Mouse (Mus musculus) MEL (cell line): ENCODE data around the gene Ms4a4c. TPM values are rescaled to one million over a fixed set of nuclear protein-coding genes. Genes with fewer than 3 reads are reported as not detected.

Experiments used
- DNase-seq: peaks from one replicate; pipeline ENCODE4 v3.0.0; 2011; ENCODE audit warnings: low read depth, low spot score
- H3K27ac ChIP-seq: 2 replicates; pipeline ENCODE4 v1.5.1; 2012; ENCODE audit warnings: low read depth, mild to moderate bottlenecking, control low read depth, low read length, moderate library complexity; ENCODE audit not compliant: control insufficient read depth
- H3K27me3 ChIP-seq, 2 experiments: fragments of 150-350 bp in 1 of 2; sonication (generic) in 1 of 2; 2 replicates each; pipeline ENCODE4 v1.6.1; 2012; ENCODE audit warnings: low read length in 2 of 2, mild to moderate bottlenecking in 2 of 2, improper control_type of control experiment in 1 of 2, moderate library complexity in 1 of 2; ENCODE audit not compliant: insufficient read depth in 2 of 2, control insufficient read depth in 1 of 2
- H3K36me3 ChIP-seq, 2 experiments: 2 replicates each; pipeline ENCODE4 v1.6.1; 2012 to 2014; ENCODE audit warnings: low read length in 2 of 2, improper control_type of control experiment in 1 of 2, inconsistent platforms in 1 of 2, mild to moderate bottlenecking in 1 of 2; ENCODE audit not compliant: insufficient read depth in 2 of 2, control insufficient read depth in 1 of 2
- H3K4me1 ChIP-seq, 2 experiments: fragments of 150-350 bp in 1 of 2; sonication (generic) in 1 of 2; 2 replicates each; pipeline ENCODE4 v1.6.1; 2012; ENCODE audit warnings: low read length in 2 of 2, improper control_type of control experiment in 1 of 2, mild to moderate bottlenecking in 1 of 2; ENCODE audit not compliant: insufficient read depth in 2 of 2, control insufficient read depth in 1 of 2
- H3K4me3 ChIP-seq, 2 experiments: fragments of 150-350 bp in 1 of 2; sonication (generic) in 1 of 2; 2 replicates each; pipeline ENCODE4 v1.5.1; 2012; ENCODE audit warnings: low read depth in 2 of 2, low read length in 2 of 2, mild to moderate bottlenecking in 2 of 2, moderate library complexity in 2 of 2, control low read depth in 1 of 2, improper control_type of control experiment in 1 of 2; ENCODE audit not compliant: control insufficient read depth in 1 of 2, insufficient read depth in 1 of 2
- H3K79me2 ChIP-seq: 2 replicates; pipeline ENCODE4 v1.6.1; 2012; ENCODE audit warnings: mild to moderate bottlenecking, low read length, moderate library complexity; ENCODE audit not compliant: control insufficient read depth, poor library complexity, insufficient read depth
- H3K9ac ChIP-seq: 2 replicates; pipeline ENCODE4 v1.6.1; 2012; ENCODE audit warnings: low read depth, mild to moderate bottlenecking, control low read depth, low read length, moderate library complexity; ENCODE audit not compliant: control insufficient read depth, poor library complexity, severe bottlenecking
- H3K9me3 ChIP-seq: fragments of 150-350 bp; sonication (generic); replicated peaks from 2 replicates; pipeline ENCODE4 v1.6.1; 2012; ENCODE audit warnings: mild to moderate bottlenecking, low read length, improper control_type of control experiment, moderate library complexity; ENCODE audit not compliant: insufficient read depth
- CHD2 ChIP-seq: IDR thresholded peaks from 2 replicates; pipeline ENCODE4 v1.6.1; 2011; ENCODE audit warnings: low read length, improper control_type of control experiment
- CTCF ChIP-seq, 3 experiments: IDR thresholded peaks in 2 of 3; conservative IDR thresholded peaks in 1 of 3; 2 replicates each; pipeline ENCODE4 v1.5.1; 2011 to 2012; ENCODE audit warnings: low read length in 3 of 3, low read depth in 2 of 3, mild to moderate bottlenecking in 2 of 3, improper control_type of control experiment in 1 of 3, inconsistent platforms in 1 of 3, mixed read lengths in 1 of 3, moderate library complexity in 1 of 3; ENCODE audit not compliant: control insufficient read depth in 1 of 3, insufficient read depth in 1 of 3, poor library complexity in 1 of 3, severe bottlenecking in 1 of 3
- EP300 ChIP-seq, 2 experiments: IDR thresholded peaks; 2 replicates each; pipeline ENCODE4 v1.6.1; 2011; ENCODE audit warnings: improper control_type of control experiment in 2 of 2, low read length in 2 of 2, low read depth in 1 of 2, mild to moderate bottlenecking in 1 of 2
- ETS1 ChIP-seq: IDR thresholded peaks from 2 replicates; pipeline ENCODE4 v1.6.1; 2012; ENCODE audit warnings: low read depth, mild to moderate bottlenecking, inconsistent platforms, low read length, improper control_type of control experiment, moderate library complexity
- GABPA ChIP-seq: IDR thresholded peaks from 2 replicates; pipeline ENCODE4 v1.6.1; 2012; ENCODE audit warnings: low read depth, mild to moderate bottlenecking, inconsistent platforms, low read length, improper control_type of control experiment, moderate library complexity
- GATA1 ChIP-seq: IDR thresholded peaks from 2 replicates; pipeline ENCODE4 v1.6.1; 2011; ENCODE audit warnings: low read depth, low read length, improper control_type of control experiment
- HCFC1 ChIP-seq: IDR thresholded peaks from 2 replicates; pipeline ENCODE4 v1.6.1; 2012; ENCODE audit warnings: low read depth, mild to moderate bottlenecking, inconsistent platforms, low read length, improper control_type of control experiment, moderate library complexity
- KAT2A ChIP-seq: conservative IDR thresholded peaks from 2 replicates; pipeline ENCODE4 v1.6.1; 2012; ENCODE audit warnings: low read depth, low read length, improper control_type of control experiment, inconsistent platforms
- MAZ ChIP-seq: IDR thresholded peaks from 2 replicates; pipeline ENCODE4 v1.6.1; 2012; ENCODE audit warnings: low read depth, mild to moderate bottlenecking, inconsistent platforms, low read length, improper control_type of control experiment
- MEF2A ChIP-seq: IDR thresholded peaks from 2 replicates; pipeline ENCODE4 v1.6.1; 2014; ENCODE audit warnings: low read depth, mild to moderate bottlenecking, inconsistent platforms, low read length, improper control_type of control experiment; ENCODE audit not compliant: poor library complexity, insufficient replicate concordance, severe bottlenecking; ENCODE audit errors: extremely low read depth
- MYB ChIP-seq: IDR thresholded peaks from 2 replicates; pipeline ENCODE4 v1.6.1; 2011; ENCODE audit warnings: mild to moderate bottlenecking, low read depth, low read length, improper control_type of control experiment
- MYC ChIP-seq: IDR thresholded peaks from 2 replicates; pipeline ENCODE4 v1.6.1; 2011; ENCODE audit warnings: low read depth, mild to moderate bottlenecking, low read length, improper control_type of control experiment, moderate library complexity
- NELFE ChIP-seq: IDR thresholded peaks from 2 replicates; pipeline ENCODE4 v1.6.1; 2011; ENCODE audit warnings: low read depth, low read length, improper control_type of control experiment
- POLR2AphosphoS2 ChIP-seq: IDR thresholded peaks from 2 replicates; pipeline ENCODE4 v1.6.1; 2011; ENCODE audit warnings: low read length, improper control_type of control experiment
- POLR2AphosphoS5 ChIP-seq: IDR thresholded peaks from 2 replicates; pipeline ENCODE4 v1.6.1; 2012; ENCODE audit warnings: low read depth, borderline replicate concordance, mild to moderate bottlenecking, inconsistent platforms, low read length, moderate library complexity, mixed read lengths
- RAD21 ChIP-seq: IDR thresholded peaks from 2 replicates; pipeline ENCODE4 v1.6.1; 2011; ENCODE audit warnings: mild to moderate bottlenecking, low read depth, low read length, improper control_type of control experiment
- RCOR1 ChIP-seq: IDR thresholded peaks from 2 replicates; pipeline ENCODE4 v1.6.1; 2012; ENCODE audit warnings: low read depth, mild to moderate bottlenecking, inconsistent platforms, low read length, improper control_type of control experiment
- SIN3A ChIP-seq: IDR thresholded peaks from 2 replicates; pipeline ENCODE4 v1.6.1; 2012; ENCODE audit warnings: low read length, improper control_type of control experiment, inconsistent platforms
- SMC3 ChIP-seq: IDR thresholded peaks from 2 replicates; pipeline ENCODE4 v1.6.1; 2011; ENCODE audit warnings: low read depth, low read length, improper control_type of control experiment
- TAL1 ChIP-seq: IDR thresholded peaks from 2 replicates; pipeline ENCODE4 v1.6.1; 2012; ENCODE audit warnings: mild to moderate bottlenecking, inconsistent platforms, low read length, moderate library complexity, mixed read lengths
- TBP ChIP-seq: IDR thresholded peaks from 2 replicates; pipeline ENCODE4 v1.8.0; 2011; ENCODE audit warnings: low read depth, low read length, improper control_type of control experiment
- TCF12 ChIP-seq: IDR thresholded peaks from 2 replicates; pipeline ENCODE4 v1.6.1; 2014; ENCODE audit warnings: low read depth, mild to moderate bottlenecking, inconsistent platforms, low read length, improper control_type of control experiment, moderate library complexity
- UBTF ChIP-seq: IDR thresholded peaks from 2 replicates; pipeline ENCODE4 v1.6.1; 2012; ENCODE audit warnings: low read depth, mild to moderate bottlenecking, inconsistent platforms, low read length, improper control_type of control experiment, moderate library complexity, borderline replicate concordance; ENCODE audit not compliant: insufficient read depth
- USF1 ChIP-seq: IDR thresholded peaks from 2 replicates; pipeline ENCODE4 v1.6.1; 2014; ENCODE audit warnings: low read depth, mild to moderate bottlenecking, inconsistent platforms, low read length, improper control_type of control experiment, moderate library complexity
- USF2 ChIP-seq, 2 experiments: IDR thresholded peaks; 2 replicates each; pipeline ENCODE4 v1.6.1; 2011 to 2012; ENCODE audit warnings: improper control_type of control experiment in 2 of 2, low read length in 2 of 2, borderline replicate concordance in 1 of 2, inconsistent platforms in 1 of 2, low read depth in 1 of 2, mild to moderate bottlenecking in 1 of 2; ENCODE audit not compliant: insufficient read depth in 1 of 2
- ZC3H11A ChIP-seq: IDR thresholded peaks from 2 replicates; pipeline ENCODE4 v1.6.1; 2012; ENCODE audit warnings: low read depth, mild to moderate bottlenecking, inconsistent platforms, low read length, improper control_type of control experiment
- polyA plus RNA-seq, 2 experiments: library from polyadenylated mRNA; stranded (reverse) in 1 of 2; unstranded in 1 of 2; fragments of >175 nt in 1 of 2; fragments of >200 nt in 1 of 2; gene quantifications; 2 replicates each; pipeline versions ENCODE4 v1.2.1 to v1.2.4; 2012; ENCODE audit warnings: low replicate concordance in 2 of 2, low read depth in 1 of 2; ENCODE audit not compliant: insufficient read length in 2 of 2, insufficient read depth in 1 of 2, missing spikeins in 1 of 2
- total RNA-seq: library from RNA; depleted of rRNA; stranded (reverse); fragments of 300-350 nt; gene quantifications from 2 replicates; pipeline ENCODE4 v1.2.3, GENCODE M21; 2012

Ms4a4c gene
- total and polyA plus RNA-seq, 3 experiments: not detected

- TF ChIP-seq CTCF (IDR thresholded peaks at IDR 0.05 in 2 of 3, conservative IDR thresholded peaks at IDR 0.05 in 1 of 3; ENCODE audit: control insufficient read depth in 1 of 3, insufficient read depth in 1 of 3, low read depth in 2 of 3, low read length in 3 of 3, poor library complexity in 1 of 3, severe bottlenecking in 1 of 3): peak in 1 of 3 experiments; percentile 11; a peak in 1 of 6 replicates
- TF ChIP-seq RAD21: peak; percentile 18
- TF ChIP-seq TBP: no peak
- TF ChIP-seq, all 39 proteins: peak for 2
- H3K9ac ChIP-seq: no peak overlapping the region
These were observed 44.5 kb upstream of the Ms4a4c start for GRCm38 (mm10) chr19:11360106-11360505.

GRCm38 (mm10) chr19:11362002-11362401 is 42.6 kb upstream of the Ms4a4c start:
- H3K9ac ChIP-seq: no peak overlapping the region
- no peaks in the 10 kb centered on the region; a peak in 1 of 4 replicates for H3K27me3 ChIP-seq
- H3K79me2 ChIP-seq: no peaks in the 10 kb centered on the region
- TF ChIP-seq KAT2A (no peak), RCOR1 (no peak), GABPA (no peak), MAZ (no peak), POLR2AphosphoS2 (no peak), GATA1 (no peak), POLR2AphosphoS5 (no peak), MEF2A (no peak), USF2 (IDR thresholded peaks at IDR 0.05; ENCODE audit: borderline replicate concordance in 1 of 2, insufficient read depth in 1 of 2, low read depth in 1 of 2, low read length in 2 of 2) (no peak), USF1 (no peak), SMC3 (no peak)
- H3K36me3 ChIP-seq: no peaks in the 10 kb centered on the region
- H3K27ac ChIP-seq: no peak overlapping the region
- H3K4me1 ChIP-seq: no peaks in the 10 kb centered on the region
- H3K9me3 ChIP-seq: no peaks in the 10 kb centered on the region
- no peak for DNase-seq
- no peak overlapping the region for H3K4me3 ChIP-seq

More at GRCm38 (mm10) chr19:11360106-11360505, 44.5 kb upstream of the Ms4a4c start:
- DNase-seq: no peak
- no peaks in the 10 kb centered on the region; a peak in 1 of 4 replicates for H3K27me3 ChIP-seq
- no peaks in the 10 kb centered on the region for H3K36me3 ChIP-seq
- H3K4me1 ChIP-seq: no peaks in the 10 kb centered on the region
- no peak overlapping the region for H3K4me3 ChIP-seq
- no peak overlapping the region for H3K27ac ChIP-seq
- H3K9me3 ChIP-seq: no peaks in the 10 kb centered on the region
- H3K79me2 ChIP-seq: no peaks in the 10 kb centered on the region

GRCm38 (mm10) chr19:11368310-11368709 is 36.3 kb upstream of the Ms4a4c start:
- H3K27me3 ChIP-seq: no peaks in the 10 kb centered on the region
- no peak overlapping the region for H3K9ac ChIP-seq
- no peak for TF ChIP-seq SIN3A
- TF ChIP-seq HCFC1: no peak
- TF ChIP-seq TCF12: no peak
- no peak for TF ChIP-seq NELFE
- no peak for TF ChIP-seq POLR2AphosphoS5
- no peak for TF ChIP-seq EP300 (IDR thresholded peaks at IDR 0.05; ENCODE audit: low read depth in 1 of 2, low read length in 2 of 2)
- no peak for TF ChIP-seq TAL1
- TF ChIP-seq POLR2AphosphoS2: no peak
- no peak for TF ChIP-seq ETS1
- no peak for TF ChIP-seq CHD2
- TF ChIP-seq USF1: no peak
- TF ChIP-seq ZC3H11A: no peak
- TF ChIP-seq UBTF: no peak
- no peak for TF ChIP-seq KAT2A
- TF ChIP-seq MYB: no peak
- TF ChIP-seq MYC: no peak
- H3K4me3 ChIP-seq: no peak overlapping the region
- H3K9me3 ChIP-seq: no peaks in the 10 kb centered on the region
- no peak overlapping the region for H3K27ac ChIP-seq
- no peaks in the 10 kb centered on the region for H3K79me2 ChIP-seq
- H3K36me3 ChIP-seq: no peaks in the 10 kb centered on the region
- DNase-seq: no peak
- H3K4me1 ChIP-seq: no peaks in the 10 kb centered on the region
